Mouse (Mus musculus) limb, embryonic 14.5 days (tissue): ENCODE measurements around the gene Tnfrsf21. TPM values are rescaled to one million over a fixed set of nuclear protein-coding genes. Genes with fewer than 3 reads are reported as not detected.

Experiments used
- ATAC-seq: fragments of 200-750 bp; cut with Nextera tagmentation; 2 replicates; pipeline ENCODE4 v1.8.0; 2017; ENCODE audit warnings: low read depth, moderate number of reproducible peaks, moderate TSS enrichment; ENCODE audit not compliant: low FRiP score
- DNase-seq: peaks from one replicate; pipeline ENCODE4 v3.0.0-alpha.2; 2015; ENCODE audit warnings: low spot score
- H3K27ac ChIP-seq: fragments of 300-500 bp; sonication (generic); replicated peaks from 2 replicates; pipeline ENCODE4 v1.5.1; 2014; ENCODE audit warnings: low read depth, mild to moderate bottlenecking, low read length, moderate library complexity, mixed read lengths
- H3K27me3 ChIP-seq: fragments of 300-500 bp; sonication (generic); 2 replicates; pipeline ENCODE4 v1.6.1; 2014; ENCODE audit warnings: low read length, mixed read lengths; ENCODE audit not compliant: control insufficient read depth, insufficient read depth
- H3K36me3 ChIP-seq: fragments of 300-500 bp; sonication (generic); 2 replicates; pipeline ENCODE4 v1.6.1; 2014; ENCODE audit warnings: mild to moderate bottlenecking, low read length, moderate library complexity, mixed read lengths; ENCODE audit not compliant: control insufficient read depth, insufficient read depth
- H3K4me1 ChIP-seq: fragments of 300-500 bp; sonication (generic); 2 replicates; pipeline ENCODE4 v1.6.1; 2014; ENCODE audit warnings: antibody characterized with exemption, low read length, mixed read lengths; ENCODE audit not compliant: control insufficient read depth, insufficient read depth
- H3K4me2 ChIP-seq: fragments of 300-500 bp; sonication (generic); replicated peaks from 2 replicates; pipeline ENCODE4 v1.6.1; 2014; ENCODE audit warnings: low read depth, mild to moderate bottlenecking, low read length, moderate library complexity; ENCODE audit not compliant: severe bottlenecking
- H3K4me3 ChIP-seq: fragments of 300-500 bp; sonication (generic); replicated peaks from 2 replicates; pipeline ENCODE4 v1.5.1; 2014; ENCODE audit warnings: low read length
- H3K9ac ChIP-seq: fragments of 300-500 bp; sonication (generic); 2 replicates; pipeline ENCODE4 v1.6.1; 2014; ENCODE audit warnings: mild to moderate bottlenecking, low read depth, low read length, moderate library complexity; ENCODE audit not compliant: severe bottlenecking
- H3K9me3 ChIP-seq: fragments of 300-500 bp; sonication (generic); 2 replicates; pipeline ENCODE4 v1.6.1; 2016; ENCODE audit warnings: low read length; ENCODE audit not compliant: control insufficient read depth
- POLR2A ChIP-seq: fragments of 200-500 bp; IDR thresholded peaks from 2 replicates; pipeline ENCODE4 v1.8.0; 2012; ENCODE audit warnings: inconsistent platforms, mild to moderate bottlenecking, moderate library complexity, borderline replicate concordance; ENCODE audit not compliant: insufficient read depth, insufficient read length; ENCODE audit errors: extremely low read depth
- WGBS: fragments of 180-500 bp; shearing (Covaris S2); extraction: QIAGEN DNeasy Blood & Tissue Kit; methylation state at CpG from one replicate; pipeline ENCODE4 v1.1.7; 2014; 5-methylcytosine and 5-hydroxymethylcytosine counted together
- polyA plus RNA-seq, 2 experiments: library from polyadenylated mRNA; depleted of rRNA in 1 of 2; stranded (reverse) in 1 of 2; unstranded in 1 of 2; fragments of >200 nt; fragmentation: Nextera tagmentation in 1 of 2; extraction: Ambion mirVana in 1 of 2; gene quantifications; 2 replicates each; pipeline versions ENCODE4 v1.2.1 to v1.2.3; 2012 to 2014

The Tnfrsf21 gene
- polyA plus RNA-seq, 2 experiments, result 24.5 to 25.0 TPM

DNA sequence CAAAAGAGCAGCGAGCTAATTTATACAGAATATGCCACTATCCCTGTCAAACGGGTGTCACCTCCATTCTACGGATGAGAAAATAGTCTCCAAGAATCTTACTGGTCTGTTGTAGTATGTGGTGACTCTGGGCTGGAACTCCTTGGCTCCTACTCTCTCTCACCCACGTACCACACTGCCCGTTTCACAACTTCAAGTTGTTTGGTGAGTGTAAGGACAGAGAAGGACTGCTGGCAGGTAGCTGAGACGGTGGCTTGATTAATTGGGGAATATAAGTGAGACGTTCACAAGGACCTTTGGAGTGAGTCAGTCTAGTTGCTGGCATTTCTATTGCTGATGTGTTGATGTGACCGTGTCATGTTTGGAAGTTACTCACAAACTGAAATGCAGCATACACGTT lies 3.3 kb downstream of the Tnfrsf21 start:
- no peak for TF ChIP-seq POLR2A
- no peak for ATAC-seq
- WGBS, result 94% methylated on average over 9 of the region's 9 CpGs

DNA sequence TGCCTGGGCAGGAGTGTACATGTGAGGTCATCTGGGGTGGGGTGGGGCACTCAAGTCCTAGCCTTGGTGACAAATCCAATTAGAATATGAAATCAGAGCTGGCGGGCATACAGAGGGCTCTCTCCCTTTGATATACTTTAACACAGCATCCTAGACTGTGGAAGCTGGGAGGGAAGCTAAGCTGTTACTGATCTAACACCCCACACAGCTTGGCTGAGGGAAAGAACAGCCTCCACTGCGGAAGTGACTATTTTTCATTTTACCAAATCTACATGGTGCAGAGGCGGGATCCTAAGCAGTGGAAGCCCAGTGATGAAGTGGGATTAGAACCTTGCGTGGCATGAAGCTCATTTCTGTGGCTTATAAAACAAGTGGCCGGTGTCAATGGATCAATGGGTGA lies 4.7 kb downstream of the Tnfrsf21 start:
- H3K9ac ChIP-seq, result no peak overlapping the region
- H3K36me3 ChIP-seq, result no peaks in the 10 kb centered on the region
- no peaks in the 10 kb centered on the region for H3K27me3 ChIP-seq
- no peak for TF ChIP-seq POLR2A
- H3K27ac ChIP-seq, result no peak overlapping the region
- H3K9me3 ChIP-seq, result no peaks in the 10 kb centered on the region
- ATAC-seq, result no peak
- 94% methylated on average over 5 of the region's 5 CpGs for WGBS
- H3K4me1 ChIP-seq, result peaks cover 4% of the 10 kb centered on the region; the same call in 1 of the 2 replicates
- no peak for DNase-seq
- no peak overlapping the region for H3K4me3 ChIP-seq
- H3K4me2 ChIP-seq, result no peak overlapping the region

More for the DNA sequence above, 3.3 kb downstream of the Tnfrsf21 start:
- DNase-seq, result no peak
- H3K27me3 ChIP-seq, result no peaks in the 10 kb centered on the region
- no peak overlapping the region for H3K4me3 ChIP-seq
- no peak overlapping the region for H3K9ac ChIP-seq
- no peak overlapping the region for H3K27ac ChIP-seq
- H3K9me3 ChIP-seq, result no peaks in the 10 kb centered on the region
- peaks cover 4% of the 10 kb centered on the region; the same call in 1 of the 2 replicates for H3K4me1 ChIP-seq
- H3K36me3 ChIP-seq, result no peaks in the 10 kb centered on the region
- no peak overlapping the region for H3K4me2 ChIP-seq

DNA sequence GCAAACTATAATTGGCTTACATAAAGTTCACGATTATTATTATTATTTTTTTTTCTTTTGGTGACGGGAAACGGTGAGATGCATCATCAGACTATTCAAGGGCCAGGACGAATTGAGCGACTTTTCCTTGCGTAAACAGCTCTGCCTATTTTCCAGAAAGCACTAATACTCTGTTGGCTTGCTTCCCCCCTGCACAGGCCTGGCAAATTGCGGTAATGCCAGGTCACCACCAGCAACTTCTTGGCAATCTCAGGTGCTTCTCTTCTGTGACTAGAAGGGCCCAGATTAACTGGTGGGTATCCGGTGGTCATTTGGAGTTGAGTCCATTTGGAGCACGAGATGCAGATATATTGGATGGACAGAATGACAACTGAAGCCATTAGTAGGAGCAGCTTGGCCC lies 5.7 kb downstream of the Tnfrsf21 start:
- no peak overlapping the region for H3K4me3 ChIP-seq
- H3K36me3 ChIP-seq, result no peaks in the 10 kb centered on the region
- peaks cover 4% of the 10 kb centered on the region; the same call in 1 of the 2 replicates for H3K4me1 ChIP-seq
- WGBS, result 89% methylated on average over 9 of the region's 9 CpGs
- no peaks in the 10 kb centered on the region for H3K9me3 ChIP-seq
- no peak overlapping the region for H3K4me2 ChIP-seq
- DNase-seq (no peak), ATAC-seq (no peak)
- H3K9ac ChIP-seq, result no peak overlapping the region
- TF ChIP-seq POLR2A, result no peak
- H3K27ac ChIP-seq, result no peak overlapping the region
- no peaks in the 10 kb centered on the region for H3K27me3 ChIP-seq

DNA sequence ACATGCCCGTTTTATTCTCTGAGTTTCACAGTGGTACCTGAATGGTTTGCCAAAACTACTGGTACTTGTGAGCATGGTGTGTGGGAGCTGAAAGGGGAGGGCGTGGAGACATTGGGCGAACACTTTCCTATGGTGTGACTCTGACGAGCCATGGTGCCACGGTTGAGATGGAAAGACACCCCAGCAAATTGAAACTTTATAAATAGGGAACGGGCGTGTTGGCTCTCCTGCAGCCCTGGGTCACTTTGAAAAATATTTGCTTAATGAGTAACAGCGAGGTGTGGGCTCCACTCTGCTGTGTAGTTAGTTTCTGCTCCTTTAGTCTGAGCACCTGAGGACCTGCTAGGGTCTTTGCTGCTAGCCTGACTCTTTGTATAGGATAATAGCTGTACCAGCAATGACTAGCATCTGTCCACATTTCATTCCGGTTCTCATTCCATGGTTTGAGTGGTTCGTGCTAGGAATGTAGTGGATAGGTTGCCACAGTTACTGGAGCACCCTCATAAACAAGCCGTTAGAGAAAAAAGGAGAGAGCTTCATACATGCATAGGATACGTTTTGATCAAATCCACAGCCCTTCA lies 7.4 kb downstream of the Tnfrsf21 start:
- ATAC-seq (no peak), DNase-seq (no peak)
- TF ChIP-seq POLR2A, result no peak
- Histone ChIP-seq H3K36me3 (no peaks in the 10 kb centered on the region), H3K4me3 (no peak overlapping the region), H3K9me3 (no peaks in the 10 kb centered on the region), H3K4me1 (no peaks in the 10 kb centered on the region), H3K4me2 (no peak overlapping the region), H3K9ac (no peak overlapping the region), H3K27me3 (no peaks in the 10 kb centered on the region), H3K27ac (no peak overlapping the region)
- WGBS, result 78% methylated on average over 12 of the region's 12 CpGs

DNA sequence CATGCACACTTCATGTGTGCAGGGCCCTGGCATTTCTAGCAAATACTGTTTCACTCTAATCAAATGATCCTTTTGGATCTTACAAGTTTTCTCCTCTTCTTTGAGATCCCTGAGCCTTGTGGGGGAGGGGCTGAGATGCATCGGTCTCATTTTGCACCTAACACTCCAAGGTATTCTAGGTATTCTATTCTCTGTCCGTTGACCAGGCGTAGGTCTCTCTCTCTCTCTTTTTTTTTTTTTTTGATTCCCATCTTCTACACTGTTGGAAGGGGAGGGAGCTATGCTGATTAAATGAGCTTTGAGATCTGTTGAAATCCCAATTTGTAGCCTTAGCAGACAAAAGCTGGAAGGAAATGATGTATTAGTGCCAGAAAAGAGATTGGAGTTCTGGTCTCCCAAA lies 8.2 kb downstream of the Tnfrsf21 start:
- no peaks in the 10 kb centered on the region for H3K36me3 ChIP-seq
- H3K27me3 ChIP-seq, result no peaks in the 10 kb centered on the region
- no peak overlapping the region for H3K4me2 ChIP-seq
- ATAC-seq (no peak), DNase-seq (no peak)
- WGBS, result 88% methylated on average over 3 of the region's 3 CpGs
- no peak overlapping the region for H3K4me3 ChIP-seq
- no peak overlapping the region for H3K9ac ChIP-seq
- H3K9me3 ChIP-seq, result no peaks in the 10 kb centered on the region
- H3K4me1 ChIP-seq, result no peaks in the 10 kb centered on the region
- no peak for TF ChIP-seq POLR2A
- H3K27ac ChIP-seq, result no peak overlapping the region
